Mouse (Mus musculus) olfactory bulb, adult 2 months (tissue): ENCODE data around the gene Rapgef5. TPM values are rescaled to one million over a fixed set of nuclear protein-coding genes. Genes with fewer than 3 reads are reported as not detected.

Experiments
- H3K27ac ChIP-seq: fragments of 200-500 bp; 2 replicates; pipeline ENCODE4 v1.5.1; 2012; ENCODE audit warnings: low read depth, low read length; ENCODE audit not compliant: insufficient read depth
- H3K4me1 ChIP-seq: fragments of 200-500 bp; 2 replicates; pipeline ENCODE4 v1.6.1; 2012; ENCODE audit warnings: low read length; ENCODE audit not compliant: control insufficient read depth, insufficient read depth
- H3K4me3 ChIP-seq: fragments of 200-500 bp; 2 replicates; pipeline ENCODE4 v1.5.1; 2012; ENCODE audit warnings: mild to moderate bottlenecking, low read depth, low read length, moderate library complexity; ENCODE audit not compliant: insufficient read depth
- CTCF ChIP-seq: fragments of 200-500 bp; IDR thresholded peaks from 2 replicates; pipeline ENCODE4 v1.5.1; 2012; ENCODE audit warnings: low read depth, mild to moderate bottlenecking, low read length, moderate library complexity; ENCODE audit not compliant: insufficient read depth
- POLR2A ChIP-seq: fragments of 200-500 bp; IDR thresholded peaks from 2 replicates; pipeline ENCODE4 v1.6.1; 2012; ENCODE audit warnings: mild to moderate bottlenecking, low read depth, low read length, moderate library complexity; ENCODE audit not compliant: insufficient read depth
- WGBS: fragments of 180-500 bp; shearing (Covaris S2); methylation state at CpG from one replicate; pipeline ENCODE4 v1.1.7; 2018; 5-methylcytosine and 5-hydroxymethylcytosine counted together
- polyA plus RNA-seq: library from polyadenylated mRNA; stranded (reverse); fragments of >200 nt; gene quantifications from 2 replicates; pipeline ENCODE4 v1.2.4, GENCODE M21; 2012; ENCODE audit warnings: low replicate concordance; ENCODE audit not compliant: missing spikeins, insufficient read depth, insufficient read length

Gene Rapgef5
- polyA plus RNA-seq, 1 experiment = not detected

- Histone ChIP-seq H3K27ac (no peak overlapping the region), H3K4me1 (no peaks in the 10 kb centered on the region), H3K4me3 (no peak overlapping the region)
- WGBS = 100% methylated on average over 2 of the region's 2 CpGs
- TF ChIP-seq POLR2A (no peak), CTCF (no peak)
These were observed 72.9 kb downstream of the Rapgef5 start for GRCm38 (mm10) chr12:117589186-117589585.

GRCm38 (mm10) chr12:117592019-117592418 lies 75.7 kb downstream of the Rapgef5 start:
- no peak for TF ChIP-seq CTCF
- no peak for TF ChIP-seq POLR2A
- WGBS = 42% methylated on average over 2 of the region's 2 CpGs

GRCm38 (mm10) chr12:117592583-117592982 lies 76.3 kb downstream of the Rapgef5 start:
- TF ChIP-seq CTCF (no peak), POLR2A (no peak)
- H3K4me1 ChIP-seq = no peaks in the 10 kb centered on the region
- H3K4me3 ChIP-seq = no peak overlapping the region
- no peak overlapping the region for H3K27ac ChIP-seq
- WGBS = 73% methylated on average over 3 of the region's 3 CpGs

More at GRCm38 (mm10) chr12:117592019-117592418, 75.7 kb downstream of the Rapgef5 start:
- no peak overlapping the region for H3K4me3 ChIP-seq
- H3K4me1 ChIP-seq = no peaks in the 10 kb centered on the region
- H3K27ac ChIP-seq = no peak overlapping the region

GRCm38 (mm10) chr12:117595179-117595578 lies 78.9 kb downstream of the Rapgef5 start:
- WGBS = 83% methylated on average over 9 of the region's 9 CpGs
- Histone ChIP-seq H3K27ac (no peak overlapping the region), H3K4me3 (no peak overlapping the region), H3K4me1 (no peaks in the 10 kb centered on the region)
- no peak for TF ChIP-seq POLR2A
- TF ChIP-seq CTCF = no peak

- Histone ChIP-seq H3K4me1 (no peaks in the 10 kb centered on the region), H3K4me3 (no peak overlapping the region), H3K27ac (no peak overlapping the region)
- TF ChIP-seq CTCF (no peak), POLR2A (no peak)
- 74% methylated on average over 2 of the region's 2 CpGs for WGBS
These were observed 81.9 kb downstream of the Rapgef5 start for GRCm38 (mm10) chr12:117598190-117598589.

- Histone ChIP-seq H3K4me1 (no peaks in the 10 kb centered on the region), H3K4me3 (no peak overlapping the region), H3K27ac (no peak overlapping the region)
- TF ChIP-seq CTCF = no peak
- TF ChIP-seq POLR2A = no peak
- 83% methylated on average over 3 of the region's 3 CpGs for WGBS
These were observed 89.7 kb downstream of the Rapgef5 start for GRCm38 (mm10) chr12:117605966-117606365.

GRCm38 (mm10) chr12:117612715-117613114 lies 96.4 kb downstream of the Rapgef5 start:
- no peak for TF ChIP-seq POLR2A
- no peak for TF ChIP-seq CTCF
- Histone ChIP-seq H3K4me3 (no peak overlapping the region), H3K4me1 (no peaks in the 10 kb centered on the region), H3K27ac (no peak overlapping the region)
- 92% methylated on average over 3 of the region's 3 CpGs for WGBS

- H3K4me3 ChIP-seq = no peak overlapping the region
- TF ChIP-seq POLR2A (no peak), CTCF (no peak)
- no peaks in the 10 kb centered on the region for H3K4me1 ChIP-seq
- H3K27ac ChIP-seq = no peak overlapping the region
- 52% methylated on average over 4 of the region's 4 CpGs for WGBS
These were observed 103.3 kb downstream of the Rapgef5 start for GRCm38 (mm10) chr12:117619523-117620023.

GRCm38 (mm10) chr12:117622972-117623371 lies 106.7 kb downstream of the Rapgef5 start:
- 95% methylated on average over 2 of the region's 2 CpGs for WGBS
- Histone ChIP-seq H3K27ac (no peak overlapping the region), H3K4me1 (no peaks in the 10 kb centered on the region), H3K4me3 (no peak overlapping the region)
- TF ChIP-seq POLR2A = no peak
- TF ChIP-seq CTCF = no peak

GRCm38 (mm10) chr12:117627311-117627710 lies 111.0 kb downstream of the Rapgef5 start:
- Histone ChIP-seq H3K27ac (no peak overlapping the region), H3K4me3 (no peak overlapping the region), H3K4me1 (no peaks in the 10 kb centered on the region)
- WGBS = 40% methylated on average over 2 of the region's 2 CpGs
- TF ChIP-seq POLR2A = no peak
- no peak for TF ChIP-seq CTCF
